In genomic region chr8:125282531-125282930, GRCm38 (mm10) we compare ENCODE assay signal across 11 mouse cellular contexts.
A peak's percentile ranks its signal among the peaks of the same experiment; 100 is the strongest.
DNase-seq lines count a peak whose midpoint lies in the region; ATAC-seq and TF ChIP-seq lines count a peak whose summit lies in the region.
"Had no signal": no experiment of that assay in that cellular context is flagged by ENCODE, and none has a peak within 500 bp of the region (broad histone marks: within the 10 kb centered on the region; RNA-seq: fewer than 3 reads in every experiment).

No protein-coding gene starts in this region.

- H3K4me3 ChIP-seq in bone marrow macrophage, adult 2 months (ENCODE audit: insufficient read depth, low read length) = no peak overlapping the region
- H3K4me3 ChIP-seq in limb, embryonic 10.5 days = no peak overlapping the region
- no peak overlapping the region for H3K4me3 ChIP-seq in liver, embryonic 11.5 days (ENCODE audit: low read depth, low read length)
- H3K4me3 ChIP-seq in thymus, adult 2 months (ENCODE audit: control insufficient read depth, insufficient read depth, low read length) = no peak overlapping the region
- H3K4me3 ChIP-seq: stomach, embryonic 15.5 days had no signal

- TF ChIP-seq POLR2A in bone marrow macrophage, adult 2 months (IDR thresholded peaks at IDR 0.05; ENCODE audit: borderline replicate concordance, low read depth, low read length) = no peak
- TF ChIP-seq POLR2A in thymus, adult 2 months (IDR thresholded peaks at IDR 0.05; ENCODE audit: control insufficient read depth, extremely low read depth, insufficient read depth, low read length, poor library complexity) = no peak

- H3K36me3 ChIP-seq in limb, embryonic 10.5 days = no peaks in the 10 kb centered on the region
- no peaks in the 10 kb centered on the region for H3K36me3 ChIP-seq in liver, embryonic 11.5 days (ENCODE audit: control insufficient read depth, insufficient read depth, low read length)
- no peaks in the 10 kb centered on the region for H3K36me3 ChIP-seq in thymus, adult 2 months (ENCODE audit: control insufficient read depth, insufficient read depth, low read length)
- H3K36me3 ChIP-seq: stomach, embryonic 15.5 days had no signal

- no peak overlapping the region for H3K9ac ChIP-seq in liver, embryonic 11.5 days (ENCODE audit: low read depth, low read length)
- H3K9ac ChIP-seq: stomach, embryonic 15.5 days had no signal

- H3K27me3 ChIP-seq in limb, embryonic 10.5 days (ENCODE audit: low read depth, poor library complexity, severe bottlenecking) = peaks cover 18% of the 10 kb centered on the region
- no peaks in the 10 kb centered on the region for H3K27me3 ChIP-seq in liver, embryonic 11.5 days (replicated peaks; ENCODE audit: control insufficient read depth, insufficient read depth, low read length)
- no peaks in the 10 kb centered on the region for H3K27me3 ChIP-seq in thymus, adult 2 months (ENCODE audit: control insufficient read depth, insufficient read depth, low read length)
- H3K27me3 ChIP-seq: stomach, embryonic 15.5 days had no signal

- peak overlapping the region; percentile 79 for H3K27ac ChIP-seq in bone marrow macrophage, adult 2 months (ENCODE audit: insufficient read depth, low read depth, low read length)
- H3K27ac ChIP-seq in limb, embryonic 10.5 days = 0 out of 2 replicates have a peak overlapping the region, but pooled peaks have one; percentile 31
- no peak overlapping the region for H3K27ac ChIP-seq in liver, embryonic 11.5 days (ENCODE audit: low read depth, low read length)
- H3K27ac ChIP-seq in thymus, adult 2 months (ENCODE audit: control insufficient read depth, insufficient read depth, low read length) = no peak overlapping the region
- H3K27ac ChIP-seq: stomach, embryonic 15.5 days had no signal

- 43% methylated on average over 7 of the region's 7 CpGs for WGBS in limb, embryonic 10.5 days
- WGBS in liver, embryonic 11.5 days = 32% methylated on average over 7 of the region's 7 CpGs
- 61% methylated on average over 7 of the region's 7 CpGs for WGBS in thymus, adult 2 months

- peaks cover 41% of the 10 kb centered on the region for H3K4me1 ChIP-seq in bone marrow macrophage, adult 2 months (ENCODE audit: control insufficient read depth, insufficient read depth, low read length)
- H3K4me1 ChIP-seq in limb, embryonic 10.5 days = peaks cover 85% of the 10 kb centered on the region
- peaks cover 13% of the 10 kb centered on the region for H3K4me1 ChIP-seq in liver, embryonic 11.5 days (replicated peaks; ENCODE audit: control insufficient read depth, insufficient read depth, low read length)
- no peaks in the 10 kb centered on the region; the same call in 1 of the 2 replicates for H3K4me1 ChIP-seq in thymus, adult 2 months (replicated peaks; ENCODE audit: control insufficient read depth, insufficient read depth, low read length)

- no peak for TF ChIP-seq CTCF in bone marrow macrophage, adult 2 months (IDR thresholded peaks at IDR 0.05; ENCODE audit: low read depth, low read length)
- TF ChIP-seq CTCF in thymus, adult 2 months (IDR thresholded peaks at IDR 0.05; ENCODE audit: borderline replicate concordance, control insufficient read depth, extremely low read depth, insufficient read depth, low read length, poor library complexity) = no peak

- no peaks in the 10 kb centered on the region for H3K9me3 ChIP-seq in limb, embryonic 10.5 days (replicated peaks)
- no peaks in the 10 kb centered on the region for H3K9me3 ChIP-seq in liver, embryonic 11.5 days (ENCODE audit: control insufficient read depth, low read length)
- H3K9me3 ChIP-seq: stomach, embryonic 15.5 days had no signal

- no peak overlapping the region for H3K4me2 ChIP-seq in liver, embryonic 11.5 days
- H3K4me2 ChIP-seq: stomach, embryonic 15.5 days had no signal

- DNase-seq in kidney, postnatal 4 days = peak; percentile 44 to 54
- no peak for DNase-seq in kidney, adult 9 months
- peak; percentile 51 for DNase-seq in gastrocnemius, postnatal 14 days
- no peak for DNase-seq in limb, embryonic 10.5 days (ENCODE audit: low spot score)
- DNase-seq in liver, embryonic 11.5 days (ENCODE audit: low spot score) = no peak
- no peak for DNase-seq in adrenal gland, postnatal 4 days (ENCODE audit: low spot score in 2 of 2)
- DNase-seq in thymus, adult 2 months = no peak
- DNase-seq: cerebellum, postnatal 36 days; kidney, adult 8-10 months had no signal

- intact Hi-C loops in gastrocnemius, postnatal 14 days (cut with DNase I; ENCODE audit: low total_unique reads) = no loop called here

- ATAC-seq in liver, embryonic 11.5 days (replicated peaks; ENCODE audit: low FRiP score) = no peak

Comparison
In these comparisons a context has a peak if more than half of its experiments do, and no peak if none do; other contexts are left out.
1. DNase-seq: peak in kidney, postnatal 4 days (2 of 2) and gastrocnemius, postnatal 14 days (single experiment); none in kidney, adult 9 months (single experiment), limb, embryonic 10.5 days (single experiment), liver, embryonic 11.5 days (single experiment), adrenal gland, postnatal 4 days (0 of 2) and thymus, adult 2 months (single experiment).
2. H3K27ac ChIP-seq: peak in bone marrow macrophage, adult 2 months (single experiment) and limb, embryonic 10.5 days (single experiment); none in liver, embryonic 11.5 days (single experiment) and thymus, adult 2 months (single experiment).